Mouse (Mus musculus) lung, postnatal 0 days (tissue): ENCODE measurements around the gene Zdhhc14. TPM values are rescaled to one million over a fixed set of nuclear protein-coding genes. Genes with fewer than 3 reads are reported as not detected.

Experiments used
- ATAC-seq: fragments of 200-750 bp; cut with Nextera tagmentation; 2 replicates; pipeline ENCODE4 v1.8.0; 2017; ENCODE audit warnings: moderate library complexity
- DNase-seq: peaks from one replicate; pipeline ENCODE4 v3.0.0-alpha.2; 2016; ENCODE audit warnings: low spot score
- H3K27ac ChIP-seq: fragments of 300-500 bp; sonication (generic); 2 replicates; pipeline ENCODE4 v1.5.1; 2014; ENCODE audit warnings: antibody characterized with exemption, mild to moderate bottlenecking, low read length, mixed read lengths
- H3K27me3 ChIP-seq: fragments of 300-500 bp; sonication (generic); replicated peaks from 2 replicates; pipeline ENCODE4 v1.6.1; 2014; ENCODE audit warnings: low read length, mixed read lengths; ENCODE audit not compliant: insufficient read depth
- H3K36me3 ChIP-seq: fragments of 300-500 bp; sonication (generic); 2 replicates; pipeline ENCODE4 v1.6.1; 2014; ENCODE audit warnings: low read length, mixed read lengths; ENCODE audit not compliant: insufficient read depth
- H3K4me1 ChIP-seq: fragments of 300-500 bp; sonication (generic); 2 replicates; pipeline ENCODE4 v1.6.1; 2014; ENCODE audit warnings: antibody characterized with exemption, low read depth, low read length, mixed read lengths; ENCODE audit not compliant: insufficient read depth
- H3K4me2 ChIP-seq: fragments of 300-500 bp; sonication (generic); replicated peaks from 2 replicates; pipeline ENCODE4 v1.6.1; 2014; ENCODE audit warnings: low read depth, mild to moderate bottlenecking, low read length, moderate library complexity, mixed read lengths
- H3K4me3 ChIP-seq: fragments of 300-500 bp; sonication (generic); 2 replicates; pipeline ENCODE4 v1.5.1; 2014; ENCODE audit warnings: low read depth, low read length
- H3K9ac ChIP-seq: fragments of 300-500 bp; sonication (generic); replicated peaks from 2 replicates; pipeline ENCODE4 v1.6.1; 2014; ENCODE audit warnings: low read depth, mild to moderate bottlenecking
- H3K9me3 ChIP-seq: fragments of 300-500 bp; sonication (generic); 2 replicates; pipeline ENCODE4 v1.6.1; 2016; ENCODE audit warnings: low read length, mixed read lengths
- CTCF ChIP-seq: IDR thresholded peaks from 2 replicates; pipeline ENCODE4 v1.5.1; 2016; ENCODE audit warnings: antibody characterized with exemption, mild to moderate bottlenecking
- EP300 ChIP-seq: IDR thresholded peaks from 2 replicates; pipeline ENCODE4 v1.6.1; 2016; ENCODE audit warnings: antibody characterized with exemption, mild to moderate bottlenecking, control low read depth
- WGBS: fragments of 180-500 bp; shearing (Covaris S2); extraction: QIAGEN DNeasy Blood & Tissue Kit; methylation state at CpG from one replicate; pipeline ENCODE4 v1.1.7; 2014; 5-methylcytosine and 5-hydroxymethylcytosine counted together
- polyA plus RNA-seq: library from polyadenylated mRNA; unstranded; fragments of >200 nt; fragmentation: Nextera tagmentation; extraction: Ambion mirVana; gene quantifications from 2 replicates; pipeline ENCODE4 v1.2.1, GENCODE M21; 2015

Gene Zdhhc14
- polyA plus RNA-seq, 1 experiment from 2014 or later = 4.2 TPM

- DNase-seq (no peak), ATAC-seq (peak; percentile 28)
- no peaks in the 10 kb centered on the region; the same call in 1 of the 2 replicates for H3K4me1 ChIP-seq
- H3K9me3 ChIP-seq = no peaks in the 10 kb centered on the region
- no peak for TF ChIP-seq EP300
- TF ChIP-seq CTCF = no peak
- 42% methylated on average over 13 of the region's 13 CpGs for WGBS
- no peaks in the 10 kb centered on the region for H3K36me3 ChIP-seq
- no peak overlapping the region for H3K4me3 ChIP-seq
- H3K27ac ChIP-seq = no peak overlapping the region
- H3K9ac ChIP-seq = no peak overlapping the region
- no peak overlapping the region for H3K4me2 ChIP-seq
- no peaks in the 10 kb centered on the region for H3K27me3 ChIP-seq
These were observed 306.0 kb downstream of the Zdhhc14 start for GRCm38 (mm10) chr17:5798221-5798801.

GRCm38 (mm10) chr17:5798900-5799299 lies 306.5 kb downstream of the Zdhhc14 start:
- no peak for TF ChIP-seq CTCF
- TF ChIP-seq EP300 = no peak
- no peaks in the 10 kb centered on the region; the same call in 1 of the 2 replicates for H3K4me1 ChIP-seq
- no peak overlapping the region for H3K4me2 ChIP-seq
- H3K27ac ChIP-seq = no peak overlapping the region
- no peak overlapping the region for H3K9ac ChIP-seq
- ATAC-seq (no peak), DNase-seq (no peak)
- H3K4me3 ChIP-seq = no peak overlapping the region
- H3K27me3 ChIP-seq = no peaks in the 10 kb centered on the region
- no peaks in the 10 kb centered on the region for H3K36me3 ChIP-seq
- WGBS = 66% methylated on average over 5 of the region's 5 CpGs
- H3K9me3 ChIP-seq = no peaks in the 10 kb centered on the region

DNA sequence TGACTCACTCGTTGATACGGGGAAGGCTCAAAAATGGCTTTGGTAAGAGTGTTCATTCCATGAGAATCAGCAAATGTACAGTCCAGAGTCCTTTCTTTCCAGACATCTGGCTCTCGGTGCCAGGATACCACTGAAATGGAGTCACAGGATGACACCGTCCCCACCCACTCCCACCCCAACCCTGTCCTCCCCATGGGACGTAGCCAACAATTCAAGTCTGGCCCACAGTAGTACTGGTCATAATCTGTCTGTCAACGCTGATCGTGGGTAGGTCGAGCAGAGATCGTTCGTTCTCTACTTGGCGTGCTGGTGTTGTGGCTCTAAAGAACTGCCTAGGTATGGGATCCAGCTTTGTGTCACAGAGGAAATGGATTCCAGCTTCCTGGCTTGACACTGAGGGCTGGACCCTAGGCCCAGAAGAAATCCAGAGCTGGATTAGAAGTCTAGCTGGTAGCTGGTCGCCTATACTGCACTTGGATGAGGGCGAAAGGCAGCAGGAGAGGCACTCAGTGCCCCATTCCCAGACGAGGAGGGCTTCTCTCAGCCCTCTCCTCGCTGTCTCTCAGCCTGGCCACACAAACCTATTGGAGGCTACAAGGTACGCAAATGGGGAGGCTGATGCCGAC lies 307.2 kb downstream of the Zdhhc14 start:
- H3K4me3 ChIP-seq = no peak overlapping the region
- H3K27ac ChIP-seq = no peak overlapping the region
- 78% methylated on average over 17 of the region's 17 CpGs for WGBS
- no peak for TF ChIP-seq CTCF
- no peak for TF ChIP-seq EP300
- H3K4me2 ChIP-seq = no peak overlapping the region
- H3K9me3 ChIP-seq = no peaks in the 10 kb centered on the region
- H3K27me3 ChIP-seq = no peaks in the 10 kb centered on the region
- H3K9ac ChIP-seq = no peak overlapping the region
- no peak for DNase-seq
- H3K36me3 ChIP-seq = no peaks in the 10 kb centered on the region
- H3K4me1 ChIP-seq = no peaks in the 10 kb centered on the region; the same call in 1 of the 2 replicates
- ATAC-seq = 0 out of 2 replicates have a peak, but pooled peaks have one; percentile 4

DNA sequence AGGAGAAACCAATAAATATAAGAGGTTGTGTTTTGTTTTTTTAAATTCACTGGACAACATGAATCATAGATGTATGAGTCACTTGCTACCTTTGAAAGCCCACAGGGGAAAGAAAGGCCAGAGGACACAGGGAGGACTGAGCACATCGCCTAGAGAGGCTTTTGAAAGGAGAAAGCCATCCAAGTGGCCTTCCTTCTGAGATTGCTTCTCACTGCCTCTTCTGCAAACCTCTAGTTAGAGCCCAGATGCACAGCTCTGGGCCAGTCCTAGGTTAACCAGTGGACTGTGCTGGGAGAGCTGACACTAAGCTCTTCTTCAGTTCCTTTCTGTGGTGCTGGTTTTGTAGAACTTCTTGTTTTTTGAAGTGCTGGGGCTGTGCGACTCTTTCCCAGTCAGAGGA lies 307.9 kb downstream of the Zdhhc14 start:
- WGBS = 88% methylated on average over 2 of the region's 2 CpGs

GRCm38 (mm10) chr17:5800824-5801560 lies 308.6 kb downstream of the Zdhhc14 start:
- no peak overlapping the region for H3K9ac ChIP-seq
- ATAC-seq (no peak), DNase-seq (no peak)
- no peak overlapping the region for H3K27ac ChIP-seq
- no peak overlapping the region for H3K4me3 ChIP-seq
- 58% methylated on average over 7 of the region's 7 CpGs for WGBS
- H3K4me1 ChIP-seq = no peaks in the 10 kb centered on the region; the same call in 1 of the 2 replicates
- no peak overlapping the region for H3K4me2 ChIP-seq
- H3K36me3 ChIP-seq = no peaks in the 10 kb centered on the region
- H3K27me3 ChIP-seq = no peaks in the 10 kb centered on the region
- H3K9me3 ChIP-seq = no peaks in the 10 kb centered on the region
- TF ChIP-seq CTCF (peak; percentile 28; the same call in 1 of the 2 replicates), EP300 (no peak)

More for the DNA sequence above, 307.9 kb downstream of the Zdhhc14 start:
- Histone ChIP-seq H3K27ac (no peak overlapping the region), H3K36me3 (no peaks in the 10 kb centered on the region), H3K4me2 (no peak overlapping the region), H3K9ac (no peak overlapping the region), H3K4me1 (no peaks in the 10 kb centered on the region; the same call in 1 of the 2 replicates), H3K4me3 (no peak overlapping the region), H3K27me3 (no peaks in the 10 kb centered on the region), H3K9me3 (no peaks in the 10 kb centered on the region)
- TF ChIP-seq CTCF (no peak), EP300 (no peak)
- DNase-seq (no peak), ATAC-seq (no peak)
